Mouse (Mus musculus) kidney, adult 18-20 months (tissue): ENCODE measurements around the gene Wdfy4.
A peak's percentile ranks its signal among the peaks of the same experiment; 100 is the strongest.

ENCODE experiments used
- DNase-seq: peaks from one replicate; pipeline ENCODE4 v3.0.0; 2021

Wdfy4 gene

DNA sequence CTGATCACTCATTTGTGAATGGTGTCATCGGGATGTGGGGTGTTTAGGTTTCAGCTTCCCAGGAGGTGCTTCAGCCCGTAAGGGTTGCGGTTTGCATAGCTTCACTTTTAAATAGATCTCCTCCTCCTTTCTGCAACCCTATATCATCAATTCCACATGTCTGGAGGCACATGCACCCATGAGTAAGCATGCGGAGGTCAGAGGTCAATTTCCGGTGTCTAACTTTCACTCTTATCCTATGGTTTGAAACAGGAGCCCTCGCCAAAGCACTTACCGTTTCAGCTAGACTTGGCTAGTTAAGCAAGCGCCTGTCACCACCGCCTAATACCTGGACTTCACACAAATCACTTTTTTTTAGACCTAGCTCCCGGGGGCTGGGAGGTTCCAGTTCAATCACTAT is 220.6 kb downstream of the Wdfy4 start:
- DNase-seq = no peak

DNA sequence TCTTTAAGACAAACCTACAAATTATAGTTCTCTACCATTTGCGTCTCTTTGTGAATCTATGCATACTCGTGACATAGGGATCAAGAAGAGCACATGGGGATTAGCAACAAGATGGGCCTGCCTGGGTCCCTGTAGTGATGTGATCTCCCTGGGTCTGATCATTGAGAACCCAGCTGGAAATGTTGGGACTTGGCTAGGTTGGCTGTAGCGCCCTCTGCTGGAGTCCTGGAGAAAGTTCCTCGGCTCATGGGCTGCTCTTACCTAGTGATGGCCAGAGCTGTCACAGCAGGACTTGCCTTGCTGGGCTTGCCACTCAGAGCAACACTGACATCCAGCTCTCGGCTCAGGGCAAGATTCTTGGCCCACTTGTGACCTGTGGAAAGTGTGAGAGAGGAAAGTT is 224.8 kb downstream of the Wdfy4 start:
- peak; percentile 54 for DNase-seq

DNA sequence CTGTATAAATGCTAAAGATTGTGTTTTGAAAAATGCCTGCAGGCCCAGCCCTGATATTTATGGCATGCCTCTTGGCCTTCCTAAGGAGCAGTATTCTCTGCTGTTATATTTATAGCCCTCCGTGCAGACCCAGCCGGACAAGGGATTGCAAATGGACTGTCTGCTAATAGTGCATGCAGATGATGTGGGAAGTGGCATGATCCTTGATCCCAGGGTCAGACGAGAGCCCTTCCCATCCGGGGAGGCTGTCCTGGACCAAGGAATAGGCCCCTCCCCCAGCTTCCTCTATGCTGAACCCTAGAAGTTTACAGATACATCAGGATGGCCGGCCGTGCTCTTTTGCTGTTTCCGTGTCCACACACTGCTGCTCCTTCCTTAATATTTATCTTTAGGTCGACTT is 226.6 kb downstream of the Wdfy4 start:
- no peak for DNase-seq

DNA sequence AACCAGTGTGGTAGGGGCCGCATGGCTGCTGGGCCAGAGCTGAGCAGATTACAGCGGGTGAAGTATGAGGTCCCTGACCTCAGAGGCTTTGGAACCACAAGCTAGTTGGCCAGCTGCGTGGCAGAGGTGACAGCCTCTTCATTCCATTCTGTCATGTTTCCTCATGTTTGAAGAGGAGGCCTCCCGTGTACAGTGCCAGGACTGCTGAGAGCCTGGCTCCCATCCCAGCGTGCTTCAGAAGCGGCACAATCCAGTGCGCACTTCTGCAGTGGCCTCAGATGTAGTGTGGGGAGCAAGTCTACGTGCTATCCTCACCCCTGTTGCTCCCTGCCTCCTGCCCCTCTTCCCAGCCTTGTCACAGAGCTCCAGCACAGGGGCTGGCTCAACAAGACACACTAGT is 228.8 kb downstream of the Wdfy4 start:
- no peak for DNase-seq

DNA sequence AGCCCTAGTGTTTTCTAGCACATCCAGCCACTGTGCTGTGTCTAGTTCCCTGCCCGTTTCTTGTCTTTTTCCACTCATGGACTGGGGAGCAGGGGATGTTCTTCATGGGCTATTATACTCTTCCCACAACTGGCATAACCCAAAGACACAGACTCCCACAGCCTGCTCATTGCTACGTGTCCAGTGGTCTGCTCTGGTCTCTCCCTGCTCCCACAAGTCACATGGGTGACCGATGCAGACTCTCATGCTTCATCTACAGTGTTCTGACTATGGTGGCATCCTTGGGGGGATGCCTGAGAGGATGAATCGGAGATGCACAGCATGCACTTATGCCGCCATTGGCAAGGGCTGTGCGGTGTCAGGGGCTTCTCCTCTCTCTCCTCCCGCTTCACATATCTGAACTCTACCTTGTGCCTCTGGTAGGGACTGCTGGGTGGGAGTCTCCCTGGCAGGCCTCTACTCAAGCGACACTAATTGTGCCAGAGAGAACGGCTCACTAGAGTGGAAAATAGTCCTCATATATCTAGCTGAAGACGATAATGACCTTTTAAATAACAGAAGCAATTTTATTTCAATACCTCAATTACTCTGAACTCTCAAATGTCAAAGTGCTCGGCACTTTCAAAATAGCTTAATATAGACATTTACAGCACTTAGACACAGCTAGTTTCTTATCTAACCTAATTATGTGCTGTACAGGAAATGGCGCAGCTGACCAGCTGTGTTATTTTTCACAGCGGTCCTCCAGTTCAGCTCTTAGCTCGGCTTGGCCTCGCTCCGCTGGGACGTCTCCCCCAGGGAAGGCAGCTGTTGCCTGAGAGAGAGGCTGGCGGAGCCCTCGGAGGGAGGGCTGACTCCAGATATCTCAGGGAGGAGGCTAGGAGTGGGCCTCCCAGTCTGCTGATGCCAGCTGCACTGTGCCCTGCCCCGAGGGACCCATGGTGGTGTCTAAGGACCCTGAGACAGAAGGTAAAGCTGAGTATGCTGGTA is 234.7 kb downstream of the Wdfy4 start:
- peak; percentile 22 for DNase-seq

DNA sequence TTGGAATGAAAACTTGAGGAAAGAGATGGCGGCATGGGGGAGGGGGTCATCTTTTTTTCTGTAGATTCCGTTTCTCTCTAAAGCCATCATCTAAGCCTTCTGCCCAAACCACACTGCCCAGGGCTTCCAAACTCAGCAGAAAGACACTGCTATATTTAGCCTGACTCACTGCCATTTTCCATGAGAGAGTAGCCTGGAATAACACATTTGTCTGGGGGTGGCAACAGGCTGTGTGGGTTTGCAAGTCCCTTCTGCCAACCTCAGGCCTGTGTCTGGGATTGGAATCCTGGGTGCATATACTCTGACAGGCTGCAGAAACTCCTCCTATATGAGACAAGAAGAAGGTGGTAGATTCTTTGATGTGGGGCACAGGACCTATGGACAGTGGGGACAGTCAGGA is 237.8 kb downstream of the Wdfy4 start:
- no peak for DNase-seq

DNA sequence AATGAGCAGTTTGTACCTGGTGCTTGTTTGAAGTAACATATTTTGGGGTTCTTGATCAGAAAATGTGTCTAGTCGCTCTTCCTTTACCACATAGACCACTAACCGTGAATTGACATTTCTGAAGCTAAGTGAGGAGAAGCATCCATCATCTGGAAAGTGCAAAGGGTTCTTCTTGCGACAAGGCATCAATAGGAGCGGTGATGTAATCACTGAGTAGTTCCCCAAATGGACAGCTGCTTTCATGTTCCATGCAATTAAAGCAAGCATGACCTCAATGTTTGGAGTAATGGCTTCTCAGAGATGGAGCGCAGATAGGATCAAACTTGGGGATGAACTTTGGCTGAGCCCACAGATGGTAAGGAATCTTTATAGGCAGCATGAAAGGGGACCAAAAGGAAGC is 246.1 kb downstream of the Wdfy4 start:
- DNase-seq = no peak

DNA sequence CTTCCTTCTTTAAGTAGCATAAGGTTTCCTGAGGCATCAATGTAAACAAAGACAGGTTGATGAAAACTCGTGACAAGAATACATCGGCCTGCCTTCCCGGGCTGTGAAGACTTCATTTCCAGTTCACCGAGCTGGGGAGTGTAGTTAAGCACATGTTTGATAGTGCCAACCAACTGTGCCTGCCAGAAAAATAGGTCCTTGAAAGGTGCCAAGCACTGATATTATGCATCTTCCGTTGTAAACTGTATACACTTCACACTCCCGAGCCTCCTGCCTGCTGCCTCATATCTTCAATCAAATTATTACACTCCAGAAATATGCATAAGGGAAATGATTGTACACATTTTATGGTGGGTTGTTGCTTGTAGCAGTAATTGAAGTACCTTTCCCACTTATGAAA is 251.2 kb downstream of the Wdfy4 start:
- no peak for DNase-seq

DNA sequence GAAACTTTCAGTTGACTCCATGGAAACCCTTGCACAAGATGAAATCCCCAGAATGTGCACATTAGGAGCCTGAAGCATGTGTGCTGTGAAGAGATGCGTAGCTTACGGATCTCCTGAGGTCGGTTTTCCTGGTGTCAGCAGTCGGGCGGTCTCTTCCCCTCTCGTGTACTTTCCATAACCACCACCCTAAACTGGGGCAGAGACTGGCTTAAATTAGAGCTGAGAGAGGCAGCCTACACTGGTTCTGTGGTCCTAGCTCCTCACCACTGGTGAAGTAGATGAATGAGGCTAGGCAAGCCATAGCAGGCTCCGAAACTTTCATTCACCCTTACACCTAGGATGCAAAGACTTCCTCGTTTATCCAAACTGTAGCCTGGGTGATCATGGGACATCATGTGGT is 253.1 kb downstream of the Wdfy4 start:
- DNase-seq = no peak

DNA sequence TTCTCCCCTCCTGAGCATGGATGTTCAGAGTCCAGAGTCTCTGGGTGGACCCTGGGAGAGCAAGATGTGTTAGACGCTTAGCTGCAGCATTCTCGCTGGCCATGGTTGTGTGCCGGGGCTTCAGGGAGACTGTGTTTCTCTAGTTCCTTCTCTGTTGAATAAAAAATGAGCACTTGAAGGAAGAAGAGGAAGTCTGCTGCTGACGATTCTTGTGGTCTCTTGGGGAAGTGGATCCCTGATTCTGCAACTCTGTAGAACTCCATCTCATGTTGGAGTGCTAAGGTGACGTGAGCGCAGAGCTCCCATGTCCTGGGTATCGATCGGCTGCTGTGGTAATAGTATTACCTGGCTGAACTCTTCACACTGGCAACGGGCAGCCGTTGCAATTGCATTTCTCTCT is 253.6 kb downstream of the Wdfy4 start:
- no peak for DNase-seq

DNA sequence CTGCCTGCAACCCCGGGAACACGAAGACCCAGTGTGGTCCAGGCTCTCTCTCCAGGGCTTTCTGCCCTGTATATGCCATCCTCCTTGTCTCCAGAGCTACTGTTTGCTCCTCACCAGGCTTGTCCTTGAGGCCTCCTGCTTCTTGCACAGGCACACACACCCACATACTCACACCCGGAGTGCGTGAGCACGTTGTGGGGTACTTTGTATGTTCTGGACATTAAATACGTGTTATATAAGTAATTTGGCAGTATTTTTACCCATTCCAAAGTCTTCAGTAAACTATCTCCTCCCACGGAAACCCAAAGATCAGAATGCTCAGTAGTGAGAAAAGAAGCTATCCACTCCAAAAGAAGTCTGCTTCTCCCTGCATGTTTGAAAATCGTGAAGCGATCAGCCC is 261.4 kb downstream of the Wdfy4 start:
- no peak for DNase-seq

DNA sequence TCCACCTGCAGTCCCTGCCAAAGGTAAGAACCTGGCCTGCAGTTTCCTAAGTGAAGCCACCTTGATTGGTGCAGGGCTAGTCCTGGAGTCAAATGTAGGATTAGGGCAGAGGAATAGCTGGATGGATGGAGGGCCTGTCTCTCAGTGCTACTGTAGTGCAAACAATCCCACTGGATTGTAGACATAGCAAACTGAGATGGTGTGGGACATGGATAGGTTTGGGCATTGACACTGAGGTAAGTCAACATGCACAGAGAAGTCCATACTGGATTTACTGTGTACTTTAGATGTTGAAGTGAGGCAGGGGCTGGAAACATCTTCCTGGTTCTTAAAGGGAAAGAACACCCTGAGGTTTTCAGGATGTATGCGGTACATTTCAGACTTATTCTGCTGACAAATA is 267.4 kb downstream of the Wdfy4 start:
- DNase-seq = no peak

DNA sequence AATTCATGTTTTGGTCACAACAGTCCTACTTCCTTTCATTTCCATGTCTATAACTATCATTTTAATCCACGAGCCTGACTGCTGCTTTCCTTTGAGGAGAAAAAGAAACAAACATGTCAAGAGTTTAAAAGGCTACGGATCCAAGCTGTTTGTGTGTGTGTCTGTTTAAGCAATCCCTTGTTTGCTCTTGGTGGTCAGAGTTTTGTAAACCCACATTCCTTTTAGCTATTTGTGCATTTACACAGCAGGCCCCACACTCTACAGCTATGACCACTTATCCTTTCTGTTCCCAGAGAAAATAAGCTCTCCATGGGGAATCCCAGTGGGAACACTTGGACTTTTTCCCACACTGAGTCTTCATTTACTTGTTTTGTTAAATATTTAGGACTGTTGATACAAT is 269.9 kb downstream of the Wdfy4 start:
- no peak for DNase-seq

DNA sequence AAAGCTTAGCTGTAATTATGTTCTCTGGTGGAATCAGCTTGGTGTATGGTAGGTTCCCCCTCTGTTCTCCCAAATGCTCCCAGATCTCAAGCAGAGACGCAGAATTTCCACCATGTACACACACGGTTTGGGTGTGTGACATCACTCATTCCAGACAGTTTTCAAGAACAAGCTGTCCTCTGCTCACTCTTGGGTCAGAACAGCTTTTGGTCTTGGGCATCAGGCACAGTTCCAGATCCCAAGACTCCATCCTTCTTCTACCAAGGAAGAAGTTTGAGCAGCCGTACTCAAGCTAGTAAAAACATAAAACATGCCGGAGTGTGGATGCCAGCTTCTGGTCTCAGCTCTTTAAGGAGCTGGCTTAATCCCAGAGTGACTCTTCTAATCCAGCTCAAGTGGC is 274.1 kb downstream of the Wdfy4 start:
- no peak for DNase-seq
